Mouse (Mus musculus) forebrain, embryonic 14.5 days (tissue): ENCODE measurements around the gene Manea. TPM values are rescaled to one million over a fixed set of nuclear protein-coding genes. Genes with fewer than 3 reads are reported as not detected.
"Not testable (repeated sequence)": the region's sequence is repeated elsewhere in the genome, so short reads cannot be mapped to it uniquely, and the experiment has no call there.

Source experiments
- ATAC-seq: fragments of 200-750 bp; cut with Nextera tagmentation; 2 replicates; pipeline ENCODE4 v1.8.0; 2017; ENCODE audit warnings: mild to moderate bottlenecking, moderate library complexity
- DNase-seq: peaks from one replicate; pipeline ENCODE4 v3.0.0-alpha.2; 2015; ENCODE audit warnings: low spot score
- H3K27ac ChIP-seq: fragments of 300-500 bp; sonication (generic); 2 replicates; pipeline ENCODE4 v1.5.1; 2014; ENCODE audit warnings: low read depth, mild to moderate bottlenecking, control low read depth, low read length, moderate library complexity
- H3K27me3 ChIP-seq: fragments of 300-500 bp; sonication (generic); replicated peaks from 2 replicates; pipeline ENCODE4 v1.6.1; 2014; ENCODE audit warnings: low read length, control low read depth, mixed read lengths; ENCODE audit not compliant: control insufficient read depth, insufficient read depth
- H3K36me3 ChIP-seq: fragments of 300-500 bp; sonication (generic); 2 replicates; pipeline ENCODE4 v1.6.1; 2014; ENCODE audit warnings: low read length, control low read depth; ENCODE audit not compliant: control insufficient read depth, insufficient read depth
- H3K4me1 ChIP-seq: fragments of 300-500 bp; sonication (generic); 2 replicates; pipeline ENCODE4 v1.6.1; 2014; ENCODE audit warnings: antibody characterized with exemption, low read length, control low read depth; ENCODE audit not compliant: control insufficient read depth, insufficient read depth
- H3K4me2 ChIP-seq: fragments of 300-500 bp; sonication (generic); 2 replicates; pipeline ENCODE4 v1.6.1; 2014; ENCODE audit warnings: mild to moderate bottlenecking, control low read depth, low read length
- H3K4me3 ChIP-seq: fragments of 300-500 bp; sonication (generic); 2 replicates; pipeline ENCODE4 v1.5.1; 2014; ENCODE audit warnings: low read depth, low read length, control low read depth
- H3K9ac ChIP-seq: fragments of 300-500 bp; sonication (generic); 2 replicates; pipeline ENCODE4 v1.6.1; 2014; ENCODE audit warnings: mild to moderate bottlenecking, low read length, control low read depth, moderate library complexity
- H3K9me3 ChIP-seq: fragments of 300-500 bp; sonication (generic); replicated peaks from 2 replicates; pipeline ENCODE4 v1.6.1; 2016; ENCODE audit warnings: low read length, control low read depth, mixed read lengths; ENCODE audit not compliant: control insufficient read depth
- WGBS: fragments of 180-500 bp; shearing (Covaris S2); extraction: QIAGEN DNeasy Blood & Tissue Kit; methylation state at CpG from one replicate; pipeline ENCODE4 v1.1.7; 2014; 5-methylcytosine and 5-hydroxymethylcytosine counted together
- polyA plus RNA-seq: library from polyadenylated mRNA; unstranded; fragments of >200 nt; fragmentation: Nextera tagmentation; extraction: Ambion mirVana; gene quantifications from 2 replicates; pipeline ENCODE4 v1.2.1, GENCODE M21; 2014

The Manea gene
- polyA plus RNA-seq, 1 experiment from 2014 or later, result 14.9 TPM

- 97% methylated on average over 5 of the region's 5 CpGs for WGBS
- Histone ChIP-seq H3K4me2 (no peak overlapping the region), H3K27ac (no peak overlapping the region), H3K9me3 (no peaks in the 10 kb centered on the region), H3K4me3 (no peak overlapping the region), H3K27me3 (no peaks in the 10 kb centered on the region), H3K9ac (no peak overlapping the region), H3K4me1 (no peaks in the 10 kb centered on the region), H3K36me3 (0 out of 2 replicates have a peak, but pooled peaks cover 3% of the 10 kb centered on the region)
- no peak for ATAC-seq
- DNase-seq, result no peak
Observed at GRCm38 (mm10) chr4:26336563-26336962, 10.1 kb downstream of the Manea start.

DNA sequence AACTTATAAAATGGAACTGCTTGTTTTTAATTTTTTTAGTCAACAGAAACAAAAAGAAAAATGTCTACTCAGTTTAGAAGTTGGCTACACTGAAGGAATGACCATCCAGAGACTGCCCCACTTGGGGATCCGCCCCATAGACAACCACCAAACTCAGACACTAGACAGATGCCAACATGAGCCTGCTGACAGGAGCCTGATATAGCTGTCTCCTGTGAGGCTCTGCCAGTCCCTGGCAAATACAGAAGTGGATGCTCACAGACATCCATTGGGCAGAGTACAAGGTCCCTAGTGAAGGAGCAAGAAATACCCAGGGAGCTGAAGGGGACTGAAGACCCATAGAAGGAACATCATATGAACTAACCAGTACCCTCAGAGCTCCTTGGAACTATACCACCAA lies 42.0 kb downstream of the Manea start:
- H3K9me3 ChIP-seq, ATAC-seq, H3K4me3 ChIP-seq, H3K27ac ChIP-seq, H3K36me3 ChIP-seq, DNase-seq, H3K9ac ChIP-seq, H3K4me2 ChIP-seq, H3K27me3 ChIP-seq, H3K4me1 ChIP-seq: not testable (repeated sequence)
- WGBS, result 89% methylated on average over 1 of the region's 1 CpGs

DNA sequence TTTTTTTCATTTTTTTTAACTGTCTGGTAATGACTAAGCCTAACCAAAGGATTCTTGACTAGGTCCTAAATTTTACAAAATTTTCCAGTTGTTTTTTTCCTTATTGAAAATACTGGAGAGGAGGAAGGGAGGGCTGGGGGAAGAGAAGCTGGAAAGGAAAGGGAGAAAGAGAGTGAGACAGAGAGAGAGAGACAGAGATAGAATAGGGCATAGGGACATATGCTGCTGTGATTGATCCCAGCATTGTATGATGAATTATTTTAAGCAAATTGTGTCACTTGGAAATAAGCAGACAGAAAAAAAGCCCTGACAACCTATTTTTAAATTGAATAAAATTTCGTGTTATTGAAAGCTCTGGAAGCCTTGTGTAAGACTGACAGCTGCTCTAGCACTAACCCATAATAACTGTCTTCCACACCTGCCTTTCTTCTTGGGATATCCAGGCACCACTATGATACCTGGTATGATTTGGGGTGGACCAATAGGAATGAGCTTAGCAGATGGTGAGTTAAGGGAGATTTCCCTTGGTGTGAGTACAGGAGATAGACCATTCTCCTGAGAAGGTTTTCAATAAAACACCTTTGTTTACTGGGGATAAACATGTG lies 69.5 kb downstream of the Manea start:
- H3K27ac ChIP-seq, result no peak overlapping the region
- H3K9me3 ChIP-seq, result no peaks in the 10 kb centered on the region
- no peak overlapping the region for H3K4me2 ChIP-seq
- ATAC-seq, result no peak
- DNase-seq, result no peak
- no peak overlapping the region for H3K4me3 ChIP-seq
- 56% methylated on average over 1 of the region's 1 CpGs for WGBS
- H3K36me3 ChIP-seq, result no peaks in the 10 kb centered on the region
- H3K9ac ChIP-seq, result no peak overlapping the region
- H3K27me3 ChIP-seq, result no peaks in the 10 kb centered on the region
- no peaks in the 10 kb centered on the region for H3K4me1 ChIP-seq

DNA sequence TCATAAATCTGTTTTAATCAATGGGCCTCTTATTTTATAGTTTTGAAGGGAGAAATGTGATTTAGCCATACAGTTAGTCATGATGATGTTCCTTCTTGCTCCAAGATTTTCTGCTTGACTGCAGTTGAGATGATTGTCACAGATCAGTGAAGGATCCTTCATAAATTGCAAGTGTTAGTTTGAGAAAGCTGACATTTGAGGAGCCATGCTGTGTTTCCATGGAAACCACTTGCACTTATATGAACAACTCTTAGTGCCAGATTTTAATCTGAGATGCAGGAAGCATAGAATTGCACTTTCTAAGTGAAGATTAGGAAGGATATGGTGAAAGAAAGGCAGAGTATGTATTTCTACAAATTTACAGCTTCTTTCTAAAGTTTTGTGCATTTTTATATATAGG lies 70.4 kb downstream of the Manea start:
- no peaks in the 10 kb centered on the region for H3K4me1 ChIP-seq
- no peaks in the 10 kb centered on the region for H3K36me3 ChIP-seq
- DNase-seq (peak; percentile 73), ATAC-seq (peak; percentile 72; the same call in 1 of the 2 replicates)
- no peak overlapping the region for H3K9ac ChIP-seq
- no peaks in the 10 kb centered on the region for H3K27me3 ChIP-seq
- no peak overlapping the region for H3K4me2 ChIP-seq
- H3K27ac ChIP-seq, result no peak overlapping the region
- H3K9me3 ChIP-seq, result no peaks in the 10 kb centered on the region
- H3K4me3 ChIP-seq, result no peak overlapping the region

GRCm38 (mm10) chr4:26275769-26276168 lies 70.9 kb downstream of the Manea start:
- WGBS, result 73% methylated on average over 2 of the region's 2 CpGs
- DNase-seq (no peak), ATAC-seq (no peak)
- no peaks in the 10 kb centered on the region for H3K36me3 ChIP-seq
- H3K4me1 ChIP-seq, result no peaks in the 10 kb centered on the region
- no peak overlapping the region for H3K9ac ChIP-seq
- H3K27me3 ChIP-seq, result no peaks in the 10 kb centered on the region
- H3K4me3 ChIP-seq, result no peak overlapping the region
- H3K27ac ChIP-seq, result no peak overlapping the region
- no peaks in the 10 kb centered on the region for H3K9me3 ChIP-seq
- H3K4me2 ChIP-seq, result no peak overlapping the region
